Mouse (Mus musculus) erythroblast, embryonic 14.5 days (primary cell): ENCODE results near the gene Brms1l.

Source experiments
- GATA1 ChIP-seq: IDR thresholded peaks from 2 replicates; pipeline ENCODE4 v1.6.1; 2012; ENCODE audit warnings: low read length, inconsistent platforms, mixed read lengths
- TAL1 ChIP-seq: IDR thresholded peaks from 3 replicates; pipeline ENCODE4 v1.6.1; 2012; ENCODE audit warnings: low read length, inconsistent platforms, mixed read lengths

DNA sequence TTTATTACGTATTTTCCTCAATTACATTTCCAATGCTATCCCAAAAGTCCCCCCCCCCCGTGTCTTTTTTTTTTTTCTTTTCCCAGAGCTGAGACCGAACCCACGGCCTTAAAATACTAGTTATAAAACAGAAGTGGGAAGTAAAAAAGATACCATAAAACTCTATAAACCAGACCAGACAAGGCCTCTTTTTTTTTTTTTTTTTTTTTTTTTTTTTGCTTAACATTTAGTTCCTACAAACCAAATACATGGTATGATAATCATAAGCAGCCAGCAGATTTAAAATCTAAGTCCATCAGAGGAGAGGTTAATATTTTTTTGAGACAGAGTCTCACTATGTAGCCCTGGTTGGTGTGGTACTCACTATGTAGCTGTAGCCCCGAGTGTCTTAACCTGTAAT, 19.6 kb upstream of the Brms1l start:
- TF ChIP-seq TAL1 (no peak), GATA1 (no peak)
